Mouse (Mus musculus): ENCODE measurements around the gene Ptpru.
"Not testable (repeated sequence)": the region's sequence is repeated elsewhere in the genome, so short reads cannot be mapped to it uniquely, and the experiment has no call there.

Ptpru gene

DNA sequence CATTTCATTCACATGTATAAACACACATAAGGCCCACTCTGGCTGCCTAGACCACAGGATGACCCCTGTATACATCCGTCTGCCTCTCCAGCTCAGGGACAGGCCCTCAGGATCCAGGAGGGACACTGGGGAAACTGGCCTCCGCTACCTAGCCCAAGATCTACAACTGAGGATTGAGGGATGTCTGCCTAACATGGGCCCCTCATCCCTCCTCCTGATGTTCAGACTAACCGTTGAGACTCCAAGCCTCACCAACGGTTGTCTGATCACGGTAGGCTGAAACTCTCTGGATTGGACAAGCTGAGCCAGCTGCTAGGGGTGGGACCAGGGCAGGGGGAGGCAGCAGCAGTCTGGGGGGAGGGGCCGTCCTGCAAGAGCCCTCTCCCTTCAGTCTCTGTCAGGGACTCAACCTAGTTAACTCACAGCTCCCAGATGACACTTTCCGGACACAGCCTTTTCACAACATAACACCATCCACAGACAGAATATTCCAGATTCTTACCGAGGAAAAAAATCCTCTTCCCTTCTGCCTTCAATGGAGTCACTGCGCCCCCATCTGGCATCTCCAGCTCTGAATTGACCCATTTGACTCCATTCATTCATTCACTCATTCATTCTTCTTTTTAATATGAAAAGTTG lies 4.0 kb downstream of the Ptpru start:
- DNase-seq: peak; percentile 55

DNA sequence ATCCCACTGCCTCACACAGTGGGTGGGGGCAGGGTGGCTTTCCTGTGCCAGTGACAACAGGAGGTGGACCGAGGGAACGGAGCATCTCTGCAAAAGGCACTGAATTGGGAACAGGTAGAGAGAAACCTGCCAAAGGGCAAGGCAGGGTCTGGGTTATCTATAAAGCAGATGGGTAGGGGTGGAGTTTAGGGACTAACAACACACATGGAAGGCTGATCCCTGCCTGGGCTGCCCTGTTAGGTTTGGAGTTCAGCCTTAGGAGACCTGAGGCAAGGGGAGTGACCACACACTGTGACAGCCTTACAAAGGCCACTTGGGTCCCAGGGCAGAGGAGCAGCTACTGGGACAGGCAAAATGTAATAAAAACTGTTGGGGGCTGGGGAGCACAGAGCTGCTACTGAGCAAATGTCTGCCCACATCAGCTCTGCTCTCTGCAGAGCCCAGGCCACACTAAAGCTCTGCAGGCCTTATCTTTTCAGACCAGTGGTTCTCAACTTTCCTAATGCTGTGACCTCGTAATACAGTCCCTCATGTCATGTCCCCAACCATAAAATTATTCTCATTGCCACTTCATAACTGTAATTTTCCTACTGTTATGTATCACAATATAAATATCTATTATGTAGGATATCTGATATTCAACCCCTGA lies 5.2 kb downstream of the Ptpru start:
- DNase-seq: no peak

DNA sequence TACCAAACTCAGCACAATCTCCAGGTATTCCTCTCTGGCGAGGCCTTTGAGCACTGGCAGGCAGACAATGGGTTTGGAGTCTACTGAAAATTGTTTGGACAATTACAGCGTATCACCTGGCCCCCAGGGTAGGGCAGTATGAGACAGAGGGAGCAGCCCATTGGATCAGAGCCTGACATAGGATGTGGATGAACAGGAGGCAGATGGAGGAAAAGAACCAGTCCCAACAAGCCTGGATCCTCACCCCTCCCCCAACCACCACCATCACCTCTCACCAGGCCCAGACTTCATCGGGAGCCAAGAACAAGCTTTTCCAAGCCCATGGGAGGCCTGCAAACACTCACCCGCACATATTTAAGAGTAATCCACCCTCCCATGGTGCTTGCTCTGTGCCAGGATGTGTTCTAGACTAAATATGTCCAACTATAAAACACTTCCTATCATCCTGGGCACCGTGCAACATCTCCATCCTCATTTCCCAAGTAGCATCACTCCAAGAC lies 6.5 kb downstream of the Ptpru start:
- peak; percentile 29 for DNase-seq

DNA sequence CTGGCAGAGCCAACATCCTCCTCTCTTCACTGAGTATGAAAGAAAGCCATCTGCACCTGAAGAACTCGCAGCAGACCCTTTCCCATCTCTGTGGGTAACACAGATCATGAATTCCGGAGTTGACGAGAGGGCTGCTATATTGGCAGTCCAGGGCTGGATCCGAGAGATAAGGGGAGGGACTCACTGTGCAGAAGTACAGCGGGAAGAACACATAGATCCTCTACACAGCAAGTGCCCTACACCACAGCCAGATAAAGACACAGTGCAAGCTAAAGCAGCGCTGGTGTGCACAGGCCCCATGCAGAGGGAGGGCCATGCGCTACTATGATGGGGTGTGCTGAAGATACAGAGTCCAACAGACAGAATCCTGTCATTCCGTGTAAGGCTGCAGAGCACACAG lies 9.0 kb downstream of the Ptpru start:
- no peak for DNase-seq

DNA sequence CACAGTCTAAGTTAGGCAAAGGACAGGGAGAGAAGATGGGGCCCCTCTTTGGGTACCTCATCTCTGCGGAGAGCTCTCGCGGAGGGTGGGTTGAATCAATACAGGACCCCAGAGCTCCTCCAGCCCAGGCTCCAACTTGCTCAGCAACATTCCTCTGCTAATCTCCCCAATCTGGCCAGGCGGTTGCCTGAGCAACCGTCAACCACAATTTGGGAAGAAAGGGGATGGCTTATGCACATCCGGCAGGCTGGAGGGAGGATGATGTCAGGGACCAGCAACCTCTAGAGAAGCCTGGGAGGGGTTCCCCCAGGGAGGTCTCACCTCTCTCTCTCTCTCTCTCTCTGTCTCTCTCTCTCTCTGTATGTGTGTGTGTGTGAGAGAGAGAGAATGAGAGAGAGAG lies 11.2 kb downstream of the Ptpru start:
- DNase-seq: no peak

DNA sequence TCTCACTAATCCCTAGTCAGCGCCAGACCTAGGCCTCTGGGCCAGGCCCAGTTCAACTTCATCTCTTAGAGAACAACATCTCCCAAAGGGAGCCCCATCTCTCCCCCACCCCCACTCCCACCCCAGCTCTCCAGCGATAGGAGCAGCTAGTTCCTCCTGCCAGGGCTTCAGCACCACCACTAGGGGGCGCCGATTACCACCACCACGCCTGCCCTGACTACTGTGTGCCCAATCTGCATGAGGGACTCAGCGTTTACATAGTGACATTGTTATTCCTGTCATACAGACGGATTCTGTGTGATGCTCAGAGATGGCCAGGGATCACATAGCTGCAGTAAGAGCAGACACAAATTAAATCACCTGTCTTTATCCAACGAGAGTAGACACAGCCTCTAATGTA lies 12.3 kb downstream of the Ptpru start:
- peak; percentile 66 for DNase-seq

DNA sequence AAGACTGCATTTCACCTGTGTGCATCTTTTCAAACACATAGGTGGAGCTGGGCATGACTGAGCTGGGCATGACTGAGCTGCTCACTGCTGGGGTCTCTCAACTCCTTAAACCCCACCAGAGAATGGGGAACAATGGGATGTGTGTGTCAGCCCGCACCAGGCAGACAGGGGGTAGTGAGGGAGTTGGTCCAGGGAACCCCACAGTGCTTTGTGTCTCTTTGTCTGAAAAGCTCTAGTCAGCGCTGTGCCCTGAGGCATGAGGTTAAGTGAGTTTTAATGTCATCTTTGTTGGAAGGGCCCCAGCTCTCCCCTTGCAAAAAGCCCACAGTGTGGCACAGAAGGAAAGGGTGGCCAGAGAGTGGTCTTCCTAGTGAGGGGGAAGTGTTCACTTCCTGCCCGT lies 13.1 kb downstream of the Ptpru start:
- no peak for DNase-seq

DNA sequence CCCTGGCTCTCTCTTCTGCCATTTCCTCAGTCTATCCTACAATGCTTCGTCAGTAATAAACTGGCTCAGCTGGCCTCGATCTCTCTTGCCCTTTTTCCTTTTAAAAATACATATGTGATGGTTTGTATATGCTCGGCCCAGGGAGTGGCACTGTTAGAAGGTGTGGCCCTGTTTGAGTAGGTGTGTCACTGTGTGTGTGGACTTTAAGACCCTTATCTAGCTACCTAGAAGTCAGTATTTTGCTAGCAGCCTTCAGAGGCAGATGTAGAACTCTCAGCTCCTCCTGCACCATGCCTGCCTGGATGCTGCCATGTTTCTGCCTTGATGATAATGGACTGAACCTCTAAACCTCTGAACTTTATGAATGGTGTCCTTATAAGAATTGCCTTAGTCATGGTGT lies 15.5 kb downstream of the Ptpru start:
- no peak for DNase-seq

DNA sequence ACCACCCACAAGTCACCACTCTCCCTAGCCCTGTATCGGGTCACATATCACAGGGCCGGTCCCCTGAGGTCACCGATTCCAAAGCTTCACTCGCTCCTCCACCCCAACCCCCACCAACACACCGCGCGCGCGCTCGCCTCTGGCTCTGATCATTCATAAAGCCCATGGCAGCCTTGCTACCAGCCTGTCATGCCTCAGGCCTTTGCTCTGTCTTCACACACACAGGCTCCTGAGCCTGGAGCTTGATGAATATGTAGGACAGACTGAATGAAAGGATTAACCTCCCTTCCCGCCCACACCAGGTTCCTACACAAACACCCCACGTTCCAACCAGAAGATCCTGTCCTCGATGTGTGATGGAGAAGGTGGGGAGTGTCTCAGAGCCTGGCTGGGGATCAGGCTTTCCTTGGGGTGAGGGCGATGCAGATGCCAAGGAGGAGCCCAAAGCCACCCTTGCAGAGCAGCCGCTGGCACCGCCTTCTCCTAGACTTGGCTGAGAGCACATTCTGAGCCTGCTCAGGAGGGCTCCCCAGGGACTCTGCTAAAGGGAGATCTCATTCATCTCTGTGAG lies 16.8 kb downstream of the Ptpru start:
- DNase-seq: no peak

DNA sequence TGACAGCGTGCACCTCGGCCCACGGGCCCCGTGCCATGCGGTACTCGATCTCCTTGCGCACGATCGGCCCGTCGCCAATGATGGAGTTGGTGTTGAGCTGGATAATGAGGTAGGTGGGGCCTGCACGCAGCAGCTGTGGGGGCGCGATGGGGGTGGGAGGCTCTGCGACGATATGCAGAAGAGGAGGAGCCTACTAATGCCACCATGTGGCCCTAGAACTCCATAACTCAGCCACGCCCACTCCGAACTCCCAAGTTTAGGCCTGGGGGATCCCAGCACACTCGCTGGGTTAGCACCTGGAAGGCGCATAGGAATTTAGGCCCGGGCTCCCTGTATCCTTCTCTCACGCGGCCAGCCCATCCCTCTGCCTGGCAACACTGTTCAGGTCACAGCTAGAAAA lies 19.2 kb downstream of the Ptpru start:
- no peak for DNase-seq

DNA sequence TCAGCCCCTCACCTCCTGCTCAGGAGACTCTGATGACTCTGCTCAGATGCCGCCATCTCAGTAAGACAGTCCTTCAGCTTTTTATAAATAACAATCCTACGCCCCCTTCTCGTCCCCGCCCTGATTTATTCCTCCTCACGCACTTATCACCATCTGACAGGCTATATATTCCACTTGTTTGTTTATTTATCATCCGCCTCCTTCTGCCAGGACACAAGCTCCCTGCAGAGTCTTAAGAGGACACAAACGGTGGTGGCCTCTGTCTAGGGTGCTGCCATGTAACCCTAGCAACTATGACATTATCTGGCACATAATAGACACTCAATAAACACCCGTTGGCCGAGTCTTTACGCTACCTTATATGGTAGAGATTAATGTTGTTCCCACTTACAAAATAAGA lies 22.3 kb downstream of the Ptpru start:
- no peak for DNase-seq

DNA sequence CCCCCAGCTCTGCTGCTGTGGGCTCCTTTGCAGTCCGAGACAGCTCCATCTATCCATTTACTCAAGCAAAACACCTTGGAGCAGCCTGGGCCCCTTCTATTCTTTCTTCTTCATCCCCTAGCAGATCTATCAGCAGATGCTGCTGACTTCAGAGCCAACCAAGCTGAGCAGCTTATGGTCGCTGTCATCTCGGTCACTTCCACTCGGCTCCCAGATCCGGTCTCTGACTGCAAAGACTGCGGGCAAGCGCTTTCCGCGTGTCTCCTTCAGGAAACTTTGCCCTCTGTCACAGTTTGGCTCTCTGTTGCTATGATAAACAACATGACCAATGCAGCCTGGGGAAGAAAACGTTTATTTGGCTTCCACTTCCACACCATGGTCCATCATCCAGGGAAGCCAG lies 23.2 kb downstream of the Ptpru start:
- DNase-seq: peak; percentile 8

DNA sequence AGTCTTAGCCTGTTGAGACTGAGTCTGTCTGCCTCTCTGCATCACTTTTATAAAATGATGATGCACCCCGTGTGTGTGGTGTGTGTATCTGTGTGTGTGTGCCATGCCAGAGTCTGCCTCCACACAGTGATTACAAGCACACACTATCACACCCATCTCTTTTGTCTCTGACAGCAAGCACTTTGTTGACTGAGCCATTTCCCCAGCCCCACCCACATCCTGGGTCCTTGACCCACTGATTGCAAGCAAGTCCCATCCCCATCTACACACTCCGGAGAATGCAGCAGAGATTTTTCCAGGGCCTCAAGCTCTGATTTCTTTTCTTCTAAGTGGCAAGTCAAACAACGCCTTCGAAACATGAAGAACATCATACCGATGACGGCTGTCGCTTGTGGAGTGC lies 24.3 kb downstream of the Ptpru start:
- no peak for DNase-seq

DNA sequence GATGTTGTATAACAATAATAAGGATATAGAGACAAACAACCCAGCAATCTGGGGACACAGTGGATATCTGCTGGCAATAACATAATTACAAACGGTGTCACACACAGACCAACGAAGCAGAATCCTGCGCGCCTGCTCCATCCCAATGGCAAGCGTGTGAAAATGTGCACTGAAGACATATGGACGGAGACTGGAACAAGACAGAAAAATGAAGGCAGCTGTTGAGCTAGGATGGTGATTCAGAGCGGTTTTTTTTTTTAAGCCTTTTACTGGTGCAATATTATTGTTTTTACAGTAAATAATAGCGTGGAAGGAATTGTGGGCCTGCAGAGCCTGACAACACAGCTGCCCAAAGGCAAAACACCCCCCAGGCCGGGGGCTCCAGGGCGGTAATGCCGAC lies 25.6 kb downstream of the Ptpru start:
- DNase-seq: no peak

DNA sequence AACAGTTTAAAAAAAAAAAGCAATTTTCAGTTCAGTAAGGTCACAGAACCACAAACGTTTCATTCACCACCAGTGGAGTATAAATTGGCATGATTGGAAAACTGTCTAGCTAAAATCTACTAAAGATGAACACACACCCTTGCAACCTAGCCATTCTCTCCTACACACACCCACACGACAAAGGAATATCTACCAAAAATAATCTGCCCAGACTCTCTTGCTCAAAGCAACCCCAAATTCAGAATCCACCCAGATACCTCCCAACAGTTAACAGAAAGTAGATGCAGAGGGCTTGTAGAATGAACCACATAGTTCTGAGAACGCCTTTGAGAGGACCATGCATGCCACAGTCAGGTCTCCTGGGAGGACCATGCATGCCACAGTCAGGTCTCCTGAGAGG lies 32.8 kb downstream of the Ptpru start:
- no peak for DNase-seq

DNA sequence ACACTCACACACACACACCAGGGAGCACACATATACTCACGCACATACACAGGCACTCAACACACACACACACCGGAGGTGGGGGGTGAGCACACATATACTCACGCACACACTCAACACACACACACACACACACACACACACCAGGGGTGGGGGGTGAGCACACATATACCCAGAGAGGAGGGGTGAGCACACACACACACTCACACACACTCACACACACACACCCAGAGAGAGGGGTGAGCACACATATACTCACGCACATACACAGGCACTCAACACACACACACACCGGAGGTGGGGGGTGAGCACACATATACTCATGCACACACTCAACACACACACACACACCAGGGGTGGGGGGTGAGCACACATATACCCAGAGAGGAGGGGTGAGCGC lies 33.4 kb downstream of the Ptpru start:
- DNase-seq: not testable (repeated sequence)

DNA sequence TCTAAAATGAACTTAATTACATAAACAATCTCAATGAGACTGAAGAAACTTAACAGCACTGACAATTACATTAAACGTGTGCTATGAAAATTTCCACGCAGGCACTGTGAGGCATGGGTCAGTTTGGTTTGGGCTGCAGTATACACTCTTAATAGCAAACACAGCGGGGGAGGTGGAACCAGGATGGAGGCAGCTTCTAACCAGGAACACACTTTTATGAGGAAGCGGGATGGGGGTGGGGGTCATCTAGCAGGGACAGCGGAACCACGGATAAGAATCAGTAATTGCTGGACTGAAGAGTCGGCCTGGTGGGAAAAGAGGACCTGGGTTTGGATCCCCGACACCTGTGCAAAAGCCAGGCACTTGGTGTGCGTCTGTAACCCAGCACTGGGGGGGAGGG lies 34.2 kb downstream of the Ptpru start:
- DNase-seq: no peak

DNA sequence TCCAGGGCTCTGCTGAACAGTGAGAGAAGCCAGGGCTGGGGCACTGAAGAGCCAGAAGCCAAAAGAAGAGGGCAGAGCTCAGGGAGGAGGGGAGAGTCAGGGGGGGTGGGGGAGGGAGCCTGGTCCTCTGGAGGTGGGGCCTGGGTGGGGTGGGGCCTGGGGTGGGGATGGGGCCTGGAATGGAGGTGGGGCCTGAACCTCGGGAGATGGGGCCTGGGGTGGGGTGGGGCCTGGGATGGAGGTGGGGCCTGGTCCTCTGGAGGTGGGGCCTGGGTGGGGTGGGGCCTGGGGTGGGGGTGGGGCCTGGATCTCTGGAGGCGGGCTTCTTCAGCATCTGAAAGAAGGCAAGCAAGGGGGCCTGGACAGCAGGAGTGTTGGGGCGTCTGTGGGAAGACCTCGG lies 39.1 kb downstream of the Ptpru start:
- no peak for DNase-seq

DNA sequence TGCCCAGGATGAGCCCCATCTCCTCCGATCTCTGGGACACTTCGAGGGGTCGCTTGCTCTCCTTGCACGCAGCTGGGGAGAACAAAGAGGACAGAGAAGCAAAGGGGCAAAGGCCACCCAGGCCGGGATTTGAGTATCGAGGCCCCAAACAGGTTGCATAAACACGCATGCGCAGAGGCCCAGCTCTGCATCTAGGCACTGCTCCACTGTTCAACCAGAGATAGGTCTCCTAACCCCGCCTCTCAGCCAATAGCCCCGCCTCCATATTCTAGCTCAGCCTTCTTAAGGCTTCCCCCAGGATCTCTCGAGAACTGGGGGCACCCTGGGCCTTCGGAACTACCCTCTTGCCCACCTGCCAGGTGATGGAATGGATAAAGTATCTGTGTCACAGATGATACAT lies 40.2 kb downstream of the Ptpru start:
- DNase-seq: no peak

DNA sequence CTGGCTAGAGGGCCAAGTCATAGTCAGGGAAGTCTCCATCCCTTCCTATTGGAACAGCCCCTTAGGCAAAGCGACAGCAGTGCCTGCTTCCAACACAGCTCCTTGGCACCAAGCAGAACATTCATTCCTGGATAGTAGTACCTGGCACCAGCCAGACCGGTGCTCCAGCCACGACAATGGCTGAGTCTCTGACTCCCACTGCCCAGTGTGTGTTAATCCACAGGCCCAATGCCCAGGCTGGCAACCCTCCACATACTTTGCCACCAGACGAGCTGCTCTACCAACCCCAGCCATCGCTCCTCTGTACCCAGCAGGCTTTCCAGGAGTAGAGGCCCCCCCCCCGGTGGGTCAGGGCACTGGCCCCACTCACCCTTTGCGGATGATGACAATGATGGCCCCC lies 40.6 kb downstream of the Ptpru start:
- DNase-seq: no peak

DNA sequence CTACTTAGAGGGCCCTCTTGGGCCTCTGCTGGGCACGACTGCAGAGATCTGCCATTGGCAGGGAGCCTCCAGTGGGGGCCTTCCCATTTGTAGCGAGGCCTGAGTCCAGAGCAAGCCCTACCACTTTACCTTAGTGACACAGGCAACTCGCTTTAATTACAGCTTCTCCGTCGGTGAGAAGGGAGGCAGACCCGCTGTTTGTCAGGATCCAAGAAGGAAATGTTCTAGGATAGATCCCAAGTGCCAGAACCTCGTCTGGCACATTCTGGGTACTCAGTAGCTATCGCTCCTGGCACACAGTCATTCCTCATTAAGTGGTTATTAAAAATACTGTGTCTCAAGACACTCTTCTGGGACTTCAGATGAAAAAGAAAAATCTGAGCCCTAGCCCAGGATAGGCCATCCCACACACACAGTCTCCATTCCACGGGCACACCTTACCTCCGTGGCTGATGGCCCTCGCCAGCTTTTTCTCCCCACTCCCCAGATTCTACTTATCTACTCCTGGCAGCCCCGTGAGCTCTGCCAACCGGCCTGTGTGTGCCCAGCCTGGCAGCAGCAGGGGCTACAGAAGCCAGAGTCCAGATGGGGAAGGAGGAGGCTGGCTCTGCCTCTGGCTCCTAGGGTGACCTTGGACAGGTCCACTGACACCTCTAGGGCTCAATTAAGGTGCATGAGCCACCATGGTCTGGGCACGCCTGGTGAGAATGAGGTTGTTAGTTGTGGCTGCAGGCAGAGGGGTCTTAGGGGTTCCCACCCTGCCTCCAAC lies 41.6 kb downstream of the Ptpru start:
- DNase-seq: no peak

DNA sequence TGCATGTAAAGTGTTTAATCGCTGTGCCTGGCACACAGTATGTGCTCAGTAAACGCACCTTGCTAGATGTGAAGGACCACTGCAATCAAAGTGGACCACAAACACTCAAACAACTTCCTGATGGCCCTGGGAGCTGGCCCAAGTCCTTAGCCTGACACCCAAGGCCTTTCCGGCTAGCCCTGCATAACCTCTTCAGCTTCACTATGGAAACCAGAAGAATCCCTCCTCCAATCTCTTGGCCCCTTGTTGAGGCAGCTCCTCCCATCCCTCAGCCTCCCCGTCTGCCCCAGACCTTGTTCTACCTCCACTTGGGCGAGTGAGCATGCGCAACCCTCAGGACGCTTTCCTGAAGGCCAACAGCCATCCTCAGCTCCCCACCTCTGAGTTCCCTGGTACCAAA lies 51.3 kb downstream of the Ptpru start:
- peak; percentile 69 for DNase-seq

DNA sequence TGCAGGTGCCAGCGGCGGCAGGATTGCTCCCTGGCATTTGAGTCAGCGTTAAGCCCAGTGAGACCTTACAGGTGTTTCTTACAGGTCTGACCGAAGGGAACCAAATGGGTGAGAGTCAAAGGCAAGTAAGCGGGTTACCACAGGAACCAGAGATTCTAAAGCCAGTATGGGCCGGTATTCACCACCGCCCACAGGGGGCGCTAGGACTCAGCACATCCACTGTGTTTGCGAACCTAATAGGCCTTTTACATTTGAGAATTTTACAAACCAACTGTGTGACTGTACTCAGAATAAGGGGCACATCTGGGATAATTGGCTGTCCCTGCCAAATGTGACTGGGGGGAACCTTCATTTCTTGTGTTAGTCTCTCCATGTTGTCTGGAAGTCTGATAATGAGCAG lies 54.1 kb downstream of the Ptpru start:
- peak; percentile 62 for DNase-seq

DNA sequence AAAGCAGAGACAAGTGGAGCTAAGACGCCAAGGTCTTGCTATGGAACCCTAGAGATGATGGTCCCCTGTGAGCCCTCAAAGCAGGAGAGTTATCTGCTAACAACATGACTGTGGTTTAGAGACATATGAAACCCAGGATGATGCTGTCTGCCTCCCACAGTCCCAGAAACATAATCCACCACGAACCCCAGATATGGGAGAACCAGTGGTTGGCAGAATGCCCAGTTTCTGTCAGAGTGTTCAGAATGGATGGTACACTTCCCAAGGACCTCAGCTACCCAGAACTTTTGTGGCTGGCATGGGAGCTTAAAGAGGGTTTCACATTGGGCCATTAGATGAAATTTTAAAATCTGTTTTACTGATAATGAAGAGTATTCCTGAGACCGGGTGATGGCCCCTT lies 57.1 kb downstream of the Ptpru start:
- DNase-seq: peak; percentile 45

Data from lung, postnatal 14 days (tissue).